Mouse (Mus musculus) C2C12 (cell line): ENCODE data around the gene Zgrf1.

Experiments
- CEBPB ChIP-seq: IDR thresholded peaks from one replicate; pipeline ENCODE4 v1.6.1; 2011; ENCODE audit warnings: low read depth, mild to moderate bottlenecking, control low read depth, moderate library complexity
- CTCF ChIP-seq: IDR thresholded peaks from one replicate; pipeline ENCODE4 v1.5.1; 2011; ENCODE audit not compliant: control insufficient read depth, insufficient read depth, insufficient read length

DNA sequence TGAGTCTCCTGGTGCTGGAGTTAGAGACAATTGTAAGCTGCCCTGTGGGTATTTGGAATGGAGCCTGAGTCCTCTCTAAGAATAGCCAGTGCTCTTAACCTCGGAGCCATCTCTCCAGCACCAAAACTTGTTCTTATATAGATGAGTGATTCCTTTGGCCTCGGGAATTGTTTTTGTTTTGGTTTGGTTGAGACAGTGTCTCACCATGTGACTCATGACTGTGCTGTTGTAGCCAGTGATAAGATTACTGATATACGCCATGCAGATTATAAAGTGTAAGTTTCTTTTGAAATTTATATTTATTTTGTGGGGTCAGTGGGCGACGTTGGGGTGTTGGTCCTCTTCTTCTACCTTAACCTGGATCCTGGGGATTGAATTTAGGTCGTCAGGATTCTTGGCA, 33.0 kb upstream of the Zgrf1 start:
- no peak for TF ChIP-seq CTCF
- no peak for TF ChIP-seq CEBPB
